Mouse (Mus musculus) CD4-positive naive resting alpha-beta T cell, adult 57 days (primary cell): Measurements from ENCODE around the gene Pno1. TPM values are rescaled to one million over a fixed set of nuclear protein-coding genes. Genes with fewer than 3 reads are reported as not detected.

Experiments used
- total RNA-seq: library from RNA; stranded (reverse); gene quantifications from one replicate; pipeline ENCODE4 v1.2.4, GENCODE M21; 2023

Pno1 gene
- 24.5 TPM for total RNA-seq

DNA sequence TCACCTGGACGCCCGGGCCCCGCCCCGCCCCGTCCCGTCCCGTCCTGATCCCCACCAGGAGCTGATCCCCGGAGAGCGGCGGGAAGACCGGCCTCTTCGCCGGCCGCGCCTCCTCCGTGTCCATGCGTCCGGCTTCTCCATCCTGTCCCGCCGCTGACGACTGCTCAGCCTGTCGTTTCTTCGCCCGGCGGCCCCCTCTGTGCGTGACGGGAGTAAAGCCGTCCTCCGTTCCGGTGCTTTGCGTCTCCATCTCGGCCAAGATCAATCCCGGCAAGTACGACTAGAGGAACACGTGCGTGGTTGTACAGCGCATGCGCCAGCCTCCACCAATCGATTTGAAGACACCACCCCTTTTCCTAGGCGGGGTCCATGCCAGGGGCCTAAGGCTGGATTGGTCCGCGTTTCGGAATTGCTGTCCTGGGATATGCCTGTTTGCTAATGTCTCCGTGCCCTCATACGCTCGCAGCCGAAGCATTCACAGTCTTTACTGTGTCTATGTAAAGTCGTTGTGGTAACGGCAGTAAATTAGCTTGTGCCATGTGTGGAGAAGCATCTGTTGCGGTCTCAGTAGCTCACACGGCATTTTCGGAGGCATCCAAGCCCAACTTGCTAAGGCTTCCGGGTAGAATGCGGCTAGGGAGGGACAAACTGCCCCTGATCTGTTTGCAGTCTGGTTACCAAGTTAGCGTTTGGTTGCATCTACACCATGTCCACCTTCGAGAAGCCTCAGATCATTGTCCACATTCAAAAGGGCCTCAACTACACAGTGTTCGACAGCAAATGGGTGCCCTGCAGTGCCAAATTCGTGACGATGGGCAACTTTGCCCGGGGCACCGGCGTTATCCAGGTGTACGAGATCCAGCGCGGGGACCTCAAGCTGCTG, at the start of gene Pno1:
Pno1 (minus strand) TSS at position 311 of the 883 bp plus-strand sequence.

DNA sequence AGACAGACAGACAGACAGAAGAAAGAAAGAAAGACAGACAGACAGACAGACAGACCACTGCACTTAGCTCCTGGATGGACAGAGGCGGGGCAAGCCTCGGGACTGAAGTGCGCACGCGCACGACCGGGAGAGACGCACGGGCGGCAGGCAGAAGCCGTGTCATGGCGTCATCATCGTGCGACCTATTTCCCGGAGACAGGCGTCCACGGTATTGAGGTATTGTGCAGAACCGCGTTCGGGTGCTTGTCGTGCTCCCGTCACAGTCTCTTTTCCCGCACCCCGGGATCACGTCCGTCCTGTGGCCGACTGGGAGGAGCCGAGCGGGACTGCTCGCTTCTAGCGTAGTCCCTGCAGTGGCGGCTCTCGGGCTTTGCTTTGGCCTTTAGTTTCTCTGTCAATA, 46.1 kb upstream of the Pno1 start, which contains the start of gene C1d:
C1d (plus strand) TSS at position 137 of the 400 bp plus-strand sequence.

DNA sequence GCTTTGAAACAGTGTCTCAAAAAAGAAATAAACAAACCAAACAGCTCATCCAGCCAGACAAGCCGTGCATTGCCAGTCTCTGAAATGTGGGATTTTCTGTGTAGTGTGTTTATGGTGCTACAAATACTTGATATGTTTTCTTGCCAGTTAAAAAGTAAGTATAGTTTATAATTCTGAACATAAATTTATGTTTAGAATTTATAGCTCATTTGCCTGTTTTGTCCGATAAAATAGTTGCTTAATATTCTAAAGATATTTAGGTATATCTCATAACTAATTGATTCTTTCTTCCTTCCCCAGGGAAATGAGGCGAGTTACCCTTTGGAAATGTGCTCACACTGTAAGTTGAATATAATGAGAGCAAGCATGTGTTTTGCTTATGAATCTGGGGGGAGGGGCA, 29.6 kb downstream of the Pno1 start, which contains the start of gene Wdr92:
Wdr92 (plus strand) TSS at position 301 of the 400 bp plus-strand sequence.

GRCm38 (mm10) chr11:17158858-17159737, 52.3 kb downstream of the Pno1 start, which contains the start of gene Ppp3r1:
Gene Ppp3r1 (plus strand): TSS chr11:17159263.

Other genes with a start within 250 kb of the Pno1 start
- 5.6 TPM for gene Cnrip1, start 160.0 kb downstream of the Pno1 start, total RNA-seq
- gene Plek, start 159.2 kb downstream of the Pno1 start, total RNA-seq = 16.7 TPM
- gene Ppp3r1, start 52.3 kb downstream of the Pno1 start, total RNA-seq = 81.4 TPM
- gene Wdr92, start 29.5 kb downstream of the Pno1 start, total RNA-seq = 9.9 TPM
- 38.1 TPM for gene C1d, start 46.0 kb upstream of the Pno1 start, total RNA-seq